Mouse (Mus musculus) liver, embryonic 11.5 days (tissue): Measurements from ENCODE around the gene 1600002K03Rik. TPM values are rescaled to one million over a fixed set of nuclear protein-coding genes. Genes with fewer than 3 reads are reported as not detected.
"Not testable (repeated sequence)": the region's sequence is repeated elsewhere in the genome, so short reads cannot be mapped to it uniquely, and the experiment has no call there.

ENCODE experiments used
- ATAC-seq: fragments of 200-750 bp; cut with Nextera tagmentation; replicated peaks from 2 replicates; pipeline ENCODE4 v1.8.0; 2017; ENCODE audit warnings: moderate number of reproducible peaks, mild to moderate bottlenecking, moderate TSS enrichment, moderate library complexity; ENCODE audit not compliant: low FRiP score
- DNase-seq: peaks from one replicate; pipeline ENCODE4 v3.0.0-alpha.2; 2017; ENCODE audit warnings: low spot score
- H3K27ac ChIP-seq: fragments of 300-500 bp; sonication (generic); 2 replicates; pipeline ENCODE4 v1.5.1; 2014; ENCODE audit warnings: mild to moderate bottlenecking, low read depth, low read length, control low read depth
- H3K27me3 ChIP-seq: fragments of 300-500 bp; sonication (generic); replicated peaks from 2 replicates; pipeline ENCODE4 v1.6.1; 2014; ENCODE audit warnings: low read length, mixed read lengths; ENCODE audit not compliant: control insufficient read depth, insufficient read depth
- H3K36me3 ChIP-seq: fragments of 300-500 bp; sonication (generic); 2 replicates; pipeline ENCODE4 v1.6.1; 2014; ENCODE audit warnings: mild to moderate bottlenecking, low read length, moderate library complexity, mixed read lengths; ENCODE audit not compliant: control insufficient read depth, insufficient read depth
- H3K4me1 ChIP-seq: fragments of 300-500 bp; sonication (generic); replicated peaks from 2 replicates; pipeline ENCODE4 v1.6.1; 2014; ENCODE audit warnings: low read length, mixed read lengths; ENCODE audit not compliant: control insufficient read depth, insufficient read depth
- H3K4me2 ChIP-seq: fragments of 300-500 bp; sonication (generic); 2 replicates; pipeline ENCODE4 v1.6.1; 2014; ENCODE audit warnings: mild to moderate bottlenecking, control low read depth, moderate library complexity
- H3K4me3 ChIP-seq: fragments of 300-500 bp; sonication (generic); 2 replicates; pipeline ENCODE4 v1.5.1; 2014; ENCODE audit warnings: low read depth, low read length, control low read depth
- H3K9ac ChIP-seq: fragments of 300-500 bp; sonication (generic); 2 replicates; pipeline ENCODE4 v1.6.1; 2014; ENCODE audit warnings: low read depth, low read length, control low read depth
- H3K9me3 ChIP-seq: fragments of 300-500 bp; sonication (generic); 2 replicates; pipeline ENCODE4 v1.6.1; 2016; ENCODE audit warnings: low read length, inconsistent platforms, mixed read lengths; ENCODE audit not compliant: control insufficient read depth
- WGBS: fragments of 180-500 bp; shearing (Covaris S2); extraction: QIAGEN DNeasy Blood & Tissue Kit; methylation state at CpG from one replicate; pipeline ENCODE4 v1.1.7; 2014; 5-methylcytosine and 5-hydroxymethylcytosine counted together
- polyA plus RNA-seq: library from polyadenylated mRNA; unstranded; fragments of >200 nt; fragmentation: Nextera tagmentation; extraction: Ambion mirVana; gene quantifications from 2 replicates; pipeline ENCODE4 v1.2.1, GENCODE M21; 2014

The 1600002K03Rik gene
- polyA plus RNA-seq, 1 experiment from 2014 or later, result 27.4 TPM

- Histone ChIP-seq H3K4me2 (peak overlapping the region; percentile 94), H3K27me3 (no peaks in the 10 kb centered on the region), H3K4me3 (peak overlapping the region; percentile 54), H3K4me1 (peaks cover 85% of the 10 kb centered on the region), H3K27ac (peak overlapping the region; percentile 93), H3K36me3 (peaks cover 9% of the 10 kb centered on the region; the same call in 1 of the 2 replicates), H3K9ac (peak overlapping the region; percentile 70), H3K9me3 (no peaks in the 10 kb centered on the region)
- peak; percentile 59 for DNase-seq
- no peak for ATAC-seq
- WGBS, result 17% methylated on average over 7 of the region's 7 CpGs
Measured at GRCm38 (mm10) chr10:80161522-80162242, 11.1 kb upstream of the 1600002K03Rik start.

- WGBS, result 77% methylated on average over 3 of the region's 3 CpGs
- no peak overlapping the region for H3K9ac ChIP-seq
- DNase-seq (no peak), ATAC-seq (no peak)
- peak overlapping the region; percentile 54; the same call in 1 of the 2 replicates for H3K4me3 ChIP-seq
- H3K27me3 ChIP-seq, result no peaks in the 10 kb centered on the region
- H3K27ac ChIP-seq, result peak overlapping the region; percentile 93
- H3K36me3 ChIP-seq, result peaks cover 3% of the 10 kb centered on the region; the same call in 1 of the 2 replicates
- H3K9me3 ChIP-seq, result no peaks in the 10 kb centered on the region
- peak overlapping the region; percentile 94 for H3K4me2 ChIP-seq
- peaks cover 87% of the 10 kb centered on the region for H3K4me1 ChIP-seq
Measured at GRCm38 (mm10) chr10:80162243-80162608, 10.5 kb upstream of the 1600002K03Rik start.

GRCm38 (mm10) chr10:80162716-80163299 is 9.9 kb upstream of the 1600002K03Rik start:
- Histone ChIP-seq H3K36me3 (no peaks in the 10 kb centered on the region), H3K9ac (peak overlapping the region; percentile 27; the same call in 1 of the 2 replicates), H3K4me3 (no peak overlapping the region), H3K4me1 (peaks cover 82% of the 10 kb centered on the region), H3K27ac (no peak overlapping the region), H3K4me2 (no peak overlapping the region; the same call in 1 of the 2 replicates), H3K27me3 (no peaks in the 10 kb centered on the region), H3K9me3 (no peaks in the 10 kb centered on the region)
- DNase-seq (no peak), ATAC-seq (no peak)
- WGBS, result 71% methylated on average over 6 of the region's 6 CpGs

- H3K4me3 ChIP-seq, result no peak overlapping the region
- H3K4me2 ChIP-seq, result peak overlapping the region; percentile 82
- H3K4me1 ChIP-seq, result peaks cover 74% of the 10 kb centered on the region
- H3K9ac ChIP-seq, result no peak overlapping the region
- no peaks in the 10 kb centered on the region for H3K9me3 ChIP-seq
- 62% methylated on average over 8 of the region's 8 CpGs for WGBS
- no peak overlapping the region for H3K27ac ChIP-seq
- DNase-seq, result no peak
- no peaks in the 10 kb centered on the region for H3K27me3 ChIP-seq
- H3K36me3 ChIP-seq, result no peaks in the 10 kb centered on the region
- ATAC-seq, result no peak
Measured at GRCm38 (mm10) chr10:80163721-80164120, 9.0 kb upstream of the 1600002K03Rik start.

- peaks cover 73% of the 10 kb centered on the region for H3K4me1 ChIP-seq
- no peaks in the 10 kb centered on the region for H3K27me3 ChIP-seq
- no peaks in the 10 kb centered on the region for H3K36me3 ChIP-seq
- peak overlapping the region; percentile 82 for H3K4me2 ChIP-seq
- H3K9me3 ChIP-seq, result no peaks in the 10 kb centered on the region
- no peak for ATAC-seq
- 12% methylated on average over 44 of the region's 44 CpGs for WGBS
- DNase-seq, result no peak
- H3K4me3 ChIP-seq, result peak overlapping the region; percentile 52
- peak overlapping the region; percentile 37; the same call in 1 of the 2 replicates for H3K9ac ChIP-seq
- H3K27ac ChIP-seq, result peak overlapping the region; percentile 43; the same call in 1 of the 2 replicates
Measured at GRCm38 (mm10) chr10:80164161-80164997, 8.4 kb upstream of the 1600002K03Rik start.

GRCm38 (mm10) chr10:80164998-80165344 is 7.8 kb upstream of the 1600002K03Rik start:
- H3K4me2 ChIP-seq, result peak overlapping the region; percentile 82
- WGBS, result under 1% methylated on average over 17 of the region's 17 CpGs
- H3K36me3 ChIP-seq, result peaks cover 2% of the 10 kb centered on the region
- H3K9me3 ChIP-seq, result no peaks in the 10 kb centered on the region
- H3K27ac ChIP-seq, result peak overlapping the region; percentile 43; the same call in 1 of the 2 replicates
- peak overlapping the region; percentile 59 for H3K9ac ChIP-seq
- DNase-seq (peak; percentile 92), ATAC-seq (peak; percentile 53)
- peaks cover 72% of the 10 kb centered on the region for H3K4me1 ChIP-seq
- H3K27me3 ChIP-seq, result no peaks in the 10 kb centered on the region
- H3K4me3 ChIP-seq, result peak overlapping the region; percentile 52

GRCm38 (mm10) chr10:80165392-80166128 is 7.2 kb upstream of the 1600002K03Rik start, which contains the start of gene Cirbp:
Cirbp (plus strand) TSS chr10:80165985.
- H3K27ac ChIP-seq, result peak within 1 kb of the TSS; percentile 65; the same call in 1 of the 2 replicates
- H3K4me1 ChIP-seq, result peaks cover 66% of the 10 kb centered on the region
- no peak for DNase-seq
- 19% methylated on average over 20 of the region's 20 CpGs for WGBS
- peak within 1 kb of the TSS; percentile 84 for H3K4me2 ChIP-seq
- H3K4me3 ChIP-seq, result peak within 1 kb of the TSS; percentile 84
- peaks cover 7% of the 10 kb centered on the region for H3K36me3 ChIP-seq
- no peak for ATAC-seq
- H3K27me3 ChIP-seq, result no peaks in the 10 kb centered on the region
- H3K9ac ChIP-seq, result peak within 1 kb of the TSS; percentile 59
- no peaks in the 10 kb centered on the region for H3K9me3 ChIP-seq

GRCm38 (mm10) chr10:80166136-80166535 is 6.6 kb upstream of the 1600002K03Rik start:
- H3K9me3 ChIP-seq, H3K27ac ChIP-seq, H3K4me3 ChIP-seq, H3K27me3 ChIP-seq, ATAC-seq, DNase-seq: not testable (repeated sequence)
- WGBS, result 79% methylated on average over 4 of the region's 4 CpGs
- peak overlapping the region; percentile 82 for H3K4me2 ChIP-seq
- peaks cover 61% of the 10 kb centered on the region for H3K4me1 ChIP-seq
- H3K36me3 ChIP-seq, result peaks cover 12% of the 10 kb centered on the region
- H3K9ac ChIP-seq, result peak overlapping the region; percentile 59; the same call in 1 of the 2 replicates
